Mouse (Mus musculus): ENCODE measurements around the gene Smad1.

DNA sequence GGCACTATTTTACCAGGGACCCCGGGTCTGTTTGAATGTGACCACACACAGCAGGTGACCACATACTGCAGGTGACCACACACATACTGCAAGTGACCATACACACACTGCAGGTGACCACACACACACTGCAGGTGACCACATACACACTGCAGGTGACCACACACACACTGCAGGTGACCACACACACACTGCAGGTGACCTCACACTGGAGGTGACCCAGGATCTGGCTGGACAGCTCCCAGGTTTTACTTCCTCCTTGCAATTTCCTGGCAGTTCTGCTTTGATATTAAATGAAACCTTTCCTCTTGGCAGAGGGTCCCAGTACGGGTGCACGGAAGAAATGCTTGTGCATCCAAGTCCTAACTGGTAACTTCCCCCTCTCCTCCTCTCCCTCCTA lies 75.3 kb downstream of the Smad1 start:
- TF ChIP-seq GATA1 (IDR thresholded peaks at IDR 0.05; ENCODE audit: borderline replicate concordance, low read length) (no peak), CTCF (IDR thresholded peaks at IDR 0.05; ENCODE audit: low read depth, low read length) (no peak), POLR2AphosphoS5 (IDR thresholded peaks at IDR 0.05; ENCODE audit: insufficient replicate concordance, low read depth, low read length) (no peak), TAL1 (conservative IDR thresholded peaks at IDR 0.05; ENCODE audit: low read depth, low read length) (no peak), GATA2 (IDR thresholded peaks at IDR 0.05; ENCODE audit: borderline replicate concordance, low read depth, low read length) (no peak)
